Mouse (Mus musculus) mouse embryonic stem cell (cell line): ENCODE measurements around the gene Gpr146.

ENCODE experiments used
- in situ Hi-C, 2 experiments: fragments of 300-500 bp; cut with MboI; formaldehyde crosslinking; loops; 1 replicate in 1 of 2; 3 replicates in 1 of 2; pipeline ENCODE4 v1.14.3; 2019 to 2020; ENCODE audit warnings: low sequenced_read_pairs in 2 of 2, low pct_unique_long_range_greater_than_20kb in 1 of 2, mixed read lengths in 1 of 2; ENCODE audit not compliant: unreplicated experiment in 1 of 2

Gene Gpr146

GRCm38 (mm10) chr5:139440451-139440850, 63.0 kb downstream of the Gpr146 start:
- in situ Hi-C loops = no loop called here

DNA sequence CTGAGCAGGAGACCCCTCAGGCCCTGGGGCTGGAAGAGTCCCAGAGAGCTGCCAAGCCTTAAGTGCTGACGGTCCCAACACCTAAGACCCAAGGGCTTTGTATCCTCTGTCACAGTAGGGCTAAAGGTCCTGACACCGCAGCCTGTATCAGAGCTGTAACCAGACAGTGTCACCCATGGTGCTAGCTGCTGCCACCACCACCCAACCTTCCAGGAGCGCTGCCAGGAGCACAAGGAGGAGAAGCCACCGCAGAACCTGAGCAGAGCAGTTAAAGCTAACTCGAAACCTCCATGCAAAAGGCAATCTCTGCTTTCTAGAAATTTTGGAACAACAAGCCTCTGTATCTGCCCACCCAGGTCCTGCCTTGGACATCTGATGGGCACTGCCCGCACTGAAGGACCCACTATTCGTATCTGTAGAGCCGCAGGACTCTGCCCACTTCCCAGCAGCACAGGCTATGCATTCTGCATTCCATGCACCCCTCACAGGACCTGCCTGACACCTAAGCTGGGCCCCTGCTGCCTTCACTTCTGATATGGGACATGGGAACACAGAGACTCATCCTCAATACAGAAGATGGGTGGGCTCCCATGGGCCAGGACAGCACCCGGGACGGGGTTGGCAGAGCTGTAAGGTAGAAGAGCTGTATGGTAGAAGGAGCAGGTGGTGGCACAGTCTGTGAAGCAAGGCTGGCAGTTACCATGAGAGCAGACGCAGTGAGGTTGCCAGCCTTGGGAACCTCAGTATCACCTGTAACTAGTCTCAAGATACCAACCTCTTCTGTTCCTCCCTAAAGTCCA, 63.6 kb downstream of the Gpr146 start:
- in situ Hi-C loops = no loop called here

- in situ Hi-C loops = no loop called here
These were observed 64.2 kb downstream of the Gpr146 start for GRCm38 (mm10) chr5:139441726-139442018.

- in situ Hi-C loops = no loop called here
These were observed 64.9 kb downstream of the Gpr146 start for GRCm38 (mm10) chr5:139442428-139442827.

DNA sequence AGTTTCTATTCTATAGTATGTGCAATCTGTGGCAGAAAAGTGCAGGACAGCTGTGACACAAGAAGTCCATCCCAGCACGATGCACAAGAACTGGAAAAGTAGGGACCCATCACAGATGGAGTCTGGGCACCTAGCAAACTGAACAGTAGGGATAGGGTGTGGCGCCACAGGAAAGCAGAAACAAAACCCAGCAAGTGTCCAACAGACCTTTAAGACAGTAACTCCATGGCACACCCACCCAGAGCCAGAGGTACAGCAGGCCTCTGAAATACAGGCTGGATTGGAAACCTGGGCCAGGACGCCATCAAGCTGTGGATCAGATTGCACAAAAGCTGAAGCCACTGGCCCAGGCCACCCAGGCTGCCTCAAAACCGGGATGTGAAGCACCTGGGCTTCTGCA, 65.5 kb downstream of the Gpr146 start:
- in situ Hi-C loops = no loop called here

- in situ Hi-C loops = no loop called here
These were observed 67.8 kb downstream of the Gpr146 start for GRCm38 (mm10) chr5:139445258-139445657.
